Mouse (Mus musculus): ENCODE results near the gene Plekhn1.

DNA sequence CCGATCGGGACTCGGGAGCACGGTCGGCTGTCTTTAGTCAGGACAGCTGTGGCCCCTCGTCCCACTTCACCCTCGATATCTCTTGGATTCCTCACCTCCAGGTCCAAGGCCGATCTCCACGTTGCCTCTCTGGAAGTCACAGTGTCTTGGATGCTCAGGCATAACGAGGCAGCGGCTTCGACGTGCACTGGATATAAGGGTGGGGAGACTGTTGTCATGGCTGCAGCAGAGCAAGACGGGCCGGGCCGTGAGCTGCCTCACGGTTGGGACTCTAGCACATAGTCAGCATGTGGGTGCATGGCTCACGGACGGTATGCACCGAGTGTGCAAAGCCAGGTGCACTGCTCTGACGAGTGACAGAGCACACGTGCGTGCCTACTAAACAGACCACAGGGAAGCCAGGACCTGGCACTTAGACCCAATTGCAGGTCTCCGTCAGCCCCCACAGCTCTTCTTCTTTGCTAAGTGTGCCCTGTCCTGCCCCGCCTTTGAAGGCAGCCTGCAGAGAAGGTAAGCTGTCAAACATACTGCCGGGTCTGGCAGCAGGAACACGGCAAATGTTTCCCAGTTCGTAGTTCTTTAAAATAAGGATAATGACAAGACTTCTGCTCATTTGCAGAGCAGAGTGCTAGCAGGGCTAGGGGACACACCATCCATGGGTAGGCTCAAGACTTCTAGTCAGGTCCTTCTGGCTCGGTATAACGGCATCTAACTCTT, 19.9 kb upstream of the Plekhn1 start:
- peak; percentile 91 for TF ChIP-seq POLR2A (IDR thresholded peaks at IDR 0.05; ENCODE audit: borderline replicate concordance, control insufficient read depth, low read depth, low read length)
- TF ChIP-seq CTCF (IDR thresholded peaks at IDR 0.05; ENCODE audit: control insufficient read depth, insufficient read depth, low read length), result no peak

All from bone marrow, adult 2 months (tissue).